Mouse (Mus musculus): ENCODE results near the gene Zscan26.

- TF ChIP-seq CTCF (conservative IDR thresholded peaks at IDR 0.05; ENCODE audit: low read length) (no peak), NANOG (IDR thresholded peaks at IDR 0.05; ENCODE audit: borderline replicate concordance, low read length) (no peak)
Observed at GRCm38 (mm10) chr13:21453449-21453848, at the start of gene Zscan26.

All from E14TG2a.4 (cell line).